Mouse (Mus musculus) embryonic fibroblast, embryonic 13.5 days (primary cell): ENCODE measurements around the gene Eif4g3.

Source experiments
- CTCF ChIP-seq: IDR thresholded peaks from 2 replicates; pipeline ENCODE4 v1.5.1; 2011; ENCODE audit warnings: mild to moderate bottlenecking, control low read depth, low read length, moderate library complexity, borderline replicate concordance; ENCODE audit not compliant: insufficient read depth
- POLR2A ChIP-seq: IDR thresholded peaks from 2 replicates; pipeline ENCODE4 v1.6.1; 2011; ENCODE audit warnings: low read depth, mild to moderate bottlenecking, control low read depth, low read length, moderate library complexity

DNA sequence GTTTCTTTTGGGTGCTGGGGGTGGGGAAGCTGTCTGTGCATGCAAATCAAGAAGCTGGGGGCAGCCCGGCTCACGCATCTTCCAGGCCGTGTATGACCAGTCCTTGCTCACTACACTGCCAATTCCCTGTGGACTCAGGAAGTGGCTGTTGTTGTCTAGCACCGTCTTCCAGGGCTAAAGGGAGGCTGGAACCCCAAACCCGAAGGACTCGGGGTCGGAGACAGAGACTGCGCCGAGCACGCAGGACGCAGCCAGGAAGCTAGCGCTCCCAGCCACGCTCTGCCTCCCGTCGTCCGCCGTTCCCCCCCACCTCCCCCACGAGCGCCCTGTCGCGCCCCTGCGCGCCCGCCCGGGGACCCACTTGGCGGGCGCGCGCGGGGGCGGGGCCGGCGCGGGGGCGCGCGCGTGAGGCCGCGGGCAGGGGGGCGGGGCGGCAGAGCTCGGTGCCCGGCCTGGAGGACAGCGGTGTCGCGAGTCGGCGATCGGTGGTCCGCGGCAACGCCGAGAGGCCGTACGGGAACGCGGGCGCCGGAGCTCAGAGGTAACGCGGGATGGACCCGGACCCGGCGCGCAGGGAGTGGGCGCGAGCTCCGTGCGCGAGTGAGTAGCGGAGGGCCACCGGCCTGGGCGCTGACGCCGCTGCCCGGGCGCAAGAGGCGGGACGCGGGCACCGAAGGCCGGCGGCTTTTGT lies 223.5 kb downstream of the Eif4g3 start, which contains the start of gene Hp1bp3:
- TF ChIP-seq CTCF = no peak
- peak; percentile 77 for TF ChIP-seq POLR2A
